Mouse (Mus musculus): ENCODE results near the gene Pdia5. TPM values are rescaled to one million over a fixed set of nuclear protein-coding genes. Genes with fewer than 3 reads are reported as not detected.

Pdia5 gene
- polyA plus RNA-seq, 1 experiment from 2014 or later, result 26.9 TPM

DNA sequence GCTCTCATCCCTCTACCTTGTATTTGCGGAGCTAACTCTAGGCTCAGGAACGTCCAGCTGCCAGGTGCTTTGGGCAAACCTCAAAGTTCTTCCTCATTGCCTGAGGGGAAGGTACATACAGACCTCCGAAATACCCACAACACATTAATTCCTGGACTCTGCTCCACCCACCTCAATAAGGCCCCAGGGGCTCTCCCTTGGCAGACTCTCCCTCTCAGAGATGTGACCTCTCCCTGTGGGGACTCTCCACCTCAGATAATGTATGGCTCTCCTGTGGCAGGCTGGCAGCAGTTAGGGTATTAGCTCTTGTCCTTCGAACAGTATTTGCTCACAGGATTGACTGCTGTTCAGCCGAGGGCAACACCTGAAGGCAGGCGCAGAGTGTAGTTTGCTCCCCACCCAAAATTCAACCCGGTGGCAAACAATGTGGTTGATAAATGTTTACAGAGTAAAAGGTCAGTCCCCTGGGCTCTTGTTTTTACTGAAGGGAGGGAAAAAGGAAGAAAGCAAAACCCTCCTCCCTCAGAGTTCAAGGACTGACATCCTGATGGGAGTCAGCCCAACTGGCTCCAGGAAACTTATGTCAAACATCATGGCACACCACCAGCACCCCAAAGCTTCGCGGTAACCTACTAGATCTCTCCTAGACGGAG, 1.5 kb downstream of the Pdia5 start:
- Histone ChIP-seq H3K9ac (ENCODE audit: low read length) (no peak overlapping the region), H3K27ac (ENCODE audit: low read length) (no peak overlapping the region), H3K27me3 (ENCODE audit: control insufficient read depth, insufficient read depth, low read length) (no peaks in the 10 kb centered on the region), H3K4me3 (ENCODE audit: low read length) (peak overlapping the region; percentile 86; the same call in 1 of the 2 replicates), H3K36me3 (ENCODE audit: control insufficient read depth, insufficient read depth) (no peaks in the 10 kb centered on the region), H3K9me3 (replicated peaks; ENCODE audit: control insufficient read depth, low read length) (no peaks in the 10 kb centered on the region), H3K4me2 (ENCODE audit: low read depth, low read length) (peak overlapping the region; percentile 91), H3K4me1 (ENCODE audit: control insufficient read depth, insufficient read depth, low read length) (peaks cover 21% of the 10 kb centered on the region)
- ATAC-seq (replicated peaks; ENCODE audit: extremely low read depth, insufficient read depth, low FRiP score), result no peak
- 55% methylated on average over 10 of the region's 10 CpGs for WGBS

GRCm38 (mm10) chr16:35487776-35488175, 2.9 kb downstream of the Pdia5 start:
- H3K9ac ChIP-seq (ENCODE audit: low read length), result no peak overlapping the region
- H3K27ac ChIP-seq (ENCODE audit: low read length), result no peak overlapping the region
- no peak overlapping the region for H3K4me3 ChIP-seq (ENCODE audit: low read length)
- H3K4me1 ChIP-seq (ENCODE audit: control insufficient read depth, insufficient read depth, low read length), result peaks cover 21% of the 10 kb centered on the region
- no peak overlapping the region for H3K4me2 ChIP-seq (ENCODE audit: low read depth, low read length)
- 91% methylated on average over 4 of the region's 4 CpGs for WGBS
- no peaks in the 10 kb centered on the region for H3K9me3 ChIP-seq (replicated peaks; ENCODE audit: control insufficient read depth, low read length)
- no peaks in the 10 kb centered on the region for H3K27me3 ChIP-seq (ENCODE audit: control insufficient read depth, insufficient read depth, low read length)
- H3K36me3 ChIP-seq (ENCODE audit: control insufficient read depth, insufficient read depth), result no peaks in the 10 kb centered on the region
- ATAC-seq (replicated peaks; ENCODE audit: extremely low read depth, insufficient read depth, low FRiP score), result no peak

- 72% methylated on average over 4 of the region's 4 CpGs for WGBS
- Histone ChIP-seq H3K36me3 (ENCODE audit: control insufficient read depth, insufficient read depth) (no peaks in the 10 kb centered on the region), H3K4me1 (ENCODE audit: control insufficient read depth, insufficient read depth, low read length) (peaks cover 21% of the 10 kb centered on the region), H3K4me3 (ENCODE audit: low read length) (no peak overlapping the region), H3K27me3 (ENCODE audit: control insufficient read depth, insufficient read depth, low read length) (no peaks in the 10 kb centered on the region), H3K27ac (ENCODE audit: low read length) (no peak overlapping the region), H3K9me3 (replicated peaks; ENCODE audit: control insufficient read depth, low read length) (no peaks in the 10 kb centered on the region), H3K9ac (ENCODE audit: low read length) (no peak overlapping the region), H3K4me2 (ENCODE audit: low read depth, low read length) (no peak overlapping the region)
- ATAC-seq (replicated peaks; ENCODE audit: extremely low read depth, insufficient read depth, low FRiP score), result no peak
These were observed 3.6 kb downstream of the Pdia5 start for GRCm38 (mm10) chr16:35487056-35487455.

DNA sequence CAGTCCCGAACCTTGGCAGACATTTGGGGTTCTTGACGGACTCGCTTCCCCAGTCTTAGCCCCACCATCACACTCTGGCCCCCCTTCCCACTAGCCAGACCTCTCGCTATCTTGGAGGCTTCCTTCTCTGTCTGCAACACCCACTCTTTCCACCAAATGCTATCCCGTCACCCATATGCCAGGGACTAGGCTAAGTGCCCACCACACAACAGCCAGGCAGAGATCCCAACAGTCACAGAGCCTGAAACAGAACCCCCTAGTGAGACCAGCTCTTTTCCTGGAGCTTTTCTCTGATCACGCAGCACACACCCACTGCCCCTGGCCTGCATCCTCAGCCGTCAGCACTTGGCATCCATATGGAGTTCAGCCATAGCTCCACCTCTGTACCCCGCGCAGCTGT, 5.0 kb downstream of the Pdia5 start:
- no peak for ATAC-seq (replicated peaks; ENCODE audit: extremely low read depth, insufficient read depth, low FRiP score)
- H3K9ac ChIP-seq (ENCODE audit: low read length), result no peak overlapping the region
- WGBS, result 62% methylated on average over 9 of the region's 9 CpGs
- no peak overlapping the region for H3K4me2 ChIP-seq (ENCODE audit: low read depth, low read length)
- H3K4me3 ChIP-seq (ENCODE audit: low read length), result no peak overlapping the region
- peaks cover 21% of the 10 kb centered on the region for H3K4me1 ChIP-seq (ENCODE audit: control insufficient read depth, insufficient read depth, low read length)
- H3K9me3 ChIP-seq (replicated peaks; ENCODE audit: control insufficient read depth, low read length), result no peaks in the 10 kb centered on the region
- no peaks in the 10 kb centered on the region for H3K27me3 ChIP-seq (ENCODE audit: control insufficient read depth, insufficient read depth, low read length)
- no peaks in the 10 kb centered on the region for H3K36me3 ChIP-seq (ENCODE audit: control insufficient read depth, insufficient read depth)
- no peak overlapping the region for H3K27ac ChIP-seq (ENCODE audit: low read length)

GRCm38 (mm10) chr16:35484526-35485233, 6.0 kb downstream of the Pdia5 start:
- Histone ChIP-seq H3K9me3 (replicated peaks; ENCODE audit: control insufficient read depth, low read length) (no peaks in the 10 kb centered on the region), H3K27me3 (ENCODE audit: control insufficient read depth, insufficient read depth, low read length) (no peaks in the 10 kb centered on the region), H3K4me2 (ENCODE audit: low read depth, low read length) (no peak overlapping the region), H3K36me3 (ENCODE audit: control insufficient read depth, insufficient read depth) (no peaks in the 10 kb centered on the region), H3K9ac (ENCODE audit: low read length) (no peak overlapping the region), H3K4me1 (ENCODE audit: control insufficient read depth, insufficient read depth, low read length) (peaks cover 18% of the 10 kb centered on the region), H3K27ac (ENCODE audit: low read length) (no peak overlapping the region), H3K4me3 (ENCODE audit: low read length) (no peak overlapping the region)
- ATAC-seq (replicated peaks; ENCODE audit: extremely low read depth, insufficient read depth, low FRiP score), result peak; percentile 30; the same call in 1 of the 2 replicates
- WGBS, result 77% methylated on average over 8 of the region's 8 CpGs

GRCm38 (mm10) chr16:35484105-35484504, 6.6 kb downstream of the Pdia5 start:
- Histone ChIP-seq H3K27me3 (ENCODE audit: control insufficient read depth, insufficient read depth, low read length) (no peaks in the 10 kb centered on the region), H3K9ac (ENCODE audit: low read length) (no peak overlapping the region), H3K4me1 (ENCODE audit: control insufficient read depth, insufficient read depth, low read length) (peaks cover 18% of the 10 kb centered on the region), H3K36me3 (ENCODE audit: control insufficient read depth, insufficient read depth) (no peaks in the 10 kb centered on the region), H3K4me2 (ENCODE audit: low read depth, low read length) (no peak overlapping the region), H3K9me3 (replicated peaks; ENCODE audit: control insufficient read depth, low read length) (no peaks in the 10 kb centered on the region), H3K27ac (ENCODE audit: low read length) (no peak overlapping the region), H3K4me3 (ENCODE audit: low read length) (no peak overlapping the region)
- no peak for ATAC-seq (replicated peaks; ENCODE audit: extremely low read depth, insufficient read depth, low FRiP score)
- WGBS, result 70% methylated on average over 4 of the region's 4 CpGs

- no peak overlapping the region for H3K4me3 ChIP-seq (ENCODE audit: low read length)
- no peak overlapping the region for H3K9ac ChIP-seq (ENCODE audit: low read length)
- H3K27me3 ChIP-seq (ENCODE audit: control insufficient read depth, insufficient read depth, low read length), result no peaks in the 10 kb centered on the region
- no peak for ATAC-seq (replicated peaks; ENCODE audit: extremely low read depth, insufficient read depth, low FRiP score)
- H3K4me2 ChIP-seq (ENCODE audit: low read depth, low read length), result no peak overlapping the region
- no peaks in the 10 kb centered on the region for H3K36me3 ChIP-seq (ENCODE audit: control insufficient read depth, insufficient read depth)
- H3K4me1 ChIP-seq (ENCODE audit: control insufficient read depth, insufficient read depth, low read length), result peaks cover 8% of the 10 kb centered on the region; the same call in 1 of the 2 replicates
- whole genome bisulfite sequencing, result 55% methylated on average over 5 of the region's 6 CpGs
- no peak overlapping the region for H3K27ac ChIP-seq (ENCODE audit: low read length)
- no peaks in the 10 kb centered on the region for H3K9me3 ChIP-seq (replicated peaks; ENCODE audit: control insufficient read depth, low read length)
These were observed 11.4 kb downstream of the Pdia5 start for GRCm38 (mm10) chr16:35479301-35479700.

- H3K9ac ChIP-seq (ENCODE audit: low read length), result no peak overlapping the region
- WGBS, result 68% methylated on average over 1 of the region's 1 CpGs
- ATAC-seq (replicated peaks; ENCODE audit: extremely low read depth, insufficient read depth, low FRiP score), result no peak
These were observed 13.4 kb downstream of the Pdia5 start for GRCm38 (mm10) chr16:35477273-35477672.

DNA sequence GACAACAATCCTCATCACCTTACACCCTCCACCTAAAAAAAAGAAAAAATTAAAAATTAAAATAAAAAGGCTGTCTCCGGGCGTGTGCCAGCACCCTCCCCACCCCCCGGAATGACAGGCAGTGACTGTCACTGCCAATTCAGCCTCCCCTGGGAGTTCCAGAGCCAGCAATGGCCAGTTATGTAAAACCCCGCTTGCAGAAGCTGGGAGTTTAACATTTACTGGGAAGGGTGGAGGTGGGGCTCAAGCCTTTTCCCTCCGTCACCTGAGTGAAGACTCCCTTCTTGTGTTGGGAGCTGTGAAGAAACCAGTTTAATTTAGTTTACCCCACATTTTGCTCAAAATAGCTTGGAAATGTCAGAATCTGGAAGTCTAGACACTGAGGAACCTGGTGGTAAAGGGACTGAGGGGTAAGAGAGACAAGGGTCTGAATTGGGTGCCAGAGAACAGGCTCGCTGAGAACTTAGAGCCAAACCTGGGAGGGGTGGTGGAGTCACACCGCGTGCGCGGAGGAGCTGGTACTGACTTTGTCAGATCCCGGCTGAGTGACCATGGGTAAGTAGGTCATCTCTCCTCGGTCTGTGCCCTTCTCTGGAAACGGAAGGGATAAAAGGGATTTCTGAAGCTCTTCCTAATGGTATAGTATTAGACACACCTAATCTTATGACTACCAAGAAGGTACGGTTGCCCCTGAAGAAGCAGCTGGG, 18.0 kb downstream of the Pdia5 start:
- no peaks in the 10 kb centered on the region for H3K9me3 ChIP-seq (replicated peaks; ENCODE audit: control insufficient read depth, low read length)
- ATAC-seq (replicated peaks; ENCODE audit: extremely low read depth, insufficient read depth, low FRiP score), result no peak
- no peak overlapping the region for H3K27ac ChIP-seq (ENCODE audit: low read length)
- no peak overlapping the region for H3K4me3 ChIP-seq (ENCODE audit: low read length)
- H3K36me3 ChIP-seq (ENCODE audit: control insufficient read depth, insufficient read depth), result no peaks in the 10 kb centered on the region
- no peak overlapping the region for H3K9ac ChIP-seq (ENCODE audit: low read length)
- H3K27me3 ChIP-seq (ENCODE audit: control insufficient read depth, insufficient read depth, low read length), result no peaks in the 10 kb centered on the region
- H3K4me1 ChIP-seq (ENCODE audit: control insufficient read depth, insufficient read depth, low read length), result peaks cover 23% of the 10 kb centered on the region
- no peak overlapping the region for H3K4me2 ChIP-seq (ENCODE audit: low read depth, low read length)
- 90% methylated on average over 14 of the region's 14 CpGs for WGBS

More at GRCm38 (mm10) chr16:35477273-35477672, 13.4 kb downstream of the Pdia5 start:
- no peaks in the 10 kb centered on the region for H3K27me3 ChIP-seq (ENCODE audit: control insufficient read depth, insufficient read depth, low read length)
- H3K4me3 ChIP-seq (ENCODE audit: low read length), result no peak overlapping the region
- H3K4me1 ChIP-seq (ENCODE audit: control insufficient read depth, insufficient read depth, low read length), result peaks cover 8% of the 10 kb centered on the region; the same call in 1 of the 2 replicates
- no peak overlapping the region for H3K27ac ChIP-seq (ENCODE audit: low read length)
- no peaks in the 10 kb centered on the region for H3K36me3 ChIP-seq (ENCODE audit: control insufficient read depth, insufficient read depth)
- no peaks in the 10 kb centered on the region for H3K9me3 ChIP-seq (replicated peaks; ENCODE audit: control insufficient read depth, low read length)
- no peak overlapping the region for H3K4me2 ChIP-seq (ENCODE audit: low read depth, low read length)
